Mouse (Mus musculus): ENCODE results near the gene Gtf2ird1. TPM values are rescaled to one million over a fixed set of nuclear protein-coding genes. Genes with fewer than 3 reads are reported as not detected.
"Not testable (repeated sequence)": the region's sequence is repeated elsewhere in the genome, so short reads cannot be mapped to it uniquely, and the experiment has no call there.

Gene Gtf2ird1
- polyA plus RNA-seq, 1 experiment from 2014 or later = 53.9 TPM

DNA sequence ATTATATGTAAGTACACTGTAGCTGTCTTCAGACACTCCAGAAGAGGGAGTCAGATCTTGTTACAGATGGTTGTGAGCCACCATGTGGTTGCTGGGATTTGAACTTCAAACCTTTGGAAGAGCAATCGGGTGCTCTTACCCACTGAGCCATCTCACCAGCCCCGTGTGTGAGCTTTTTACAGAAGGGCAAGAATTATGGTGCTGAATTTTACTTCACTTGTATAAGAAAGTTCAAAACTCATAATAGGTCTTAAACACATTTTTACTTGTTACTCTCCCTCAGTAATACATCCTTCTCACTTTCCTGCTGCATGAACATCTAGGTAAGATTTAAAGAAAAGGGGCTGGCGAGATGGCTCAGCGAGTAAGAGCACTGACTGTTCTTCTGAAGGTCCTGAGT lies 101.1 kb downstream of the Gtf2ird1 start:
- 87% methylated on average over 4 of the region's 4 CpGs for WGBS
- H3K9ac ChIP-seq (ENCODE audit: low read length) = not testable (repeated sequence)

DNA sequence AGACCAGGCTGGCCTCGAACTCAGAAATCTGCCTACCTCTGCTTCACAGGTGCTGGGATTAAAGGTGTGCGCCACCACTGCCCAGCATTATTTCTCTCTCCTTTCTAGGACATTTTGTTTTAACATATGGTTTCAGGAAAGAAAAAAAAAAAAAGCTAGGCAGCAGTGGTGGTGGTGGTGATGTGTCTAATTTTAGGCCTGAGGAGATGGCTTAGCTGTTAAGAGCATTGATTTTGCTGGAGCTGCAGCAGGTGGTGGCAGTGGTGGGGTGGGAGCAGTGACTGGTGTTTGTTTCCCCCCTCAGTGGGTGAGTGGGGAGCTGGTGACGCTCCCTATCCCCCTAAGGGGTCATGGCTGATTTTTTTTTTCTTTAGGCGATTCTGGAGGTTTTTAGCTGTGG lies 103.4 kb downstream of the Gtf2ird1 start:
- no peak overlapping the region for H3K4me3 ChIP-seq (ENCODE audit: control insufficient read depth in 1 of 2, insufficient read depth in 1 of 2, low read depth in 1 of 2, low read length in 2 of 2)
- peak overlapping the region in 1 of 2 experiments; percentile 42; a peak in 2 of 4 replicates for H3K27ac ChIP-seq (replicated peaks in 1 of 2; ENCODE audit: control insufficient read depth in 1 of 2, insufficient read depth in 1 of 2, low read depth in 2 of 2, low read length in 2 of 2)
- no peak for ATAC-seq (ENCODE audit: insufficient number of reproducible peaks, insufficient read depth, low FRiP score, low read depth)
- no peaks in the 10 kb centered on the region for H3K27me3 ChIP-seq (ENCODE audit: control insufficient read depth, insufficient read depth, low read length)
- 75% methylated on average over 4 of the region's 4 CpGs for WGBS
- no peak overlapping the region for H3K4me2 ChIP-seq (ENCODE audit: low read length)
- peaks cover 8% of the 10 kb centered on the region for H3K36me3 ChIP-seq (ENCODE audit: control insufficient read depth, insufficient read depth, low read length)
- H3K4me1 ChIP-seq (ENCODE audit: control insufficient read depth in 2 of 2, insufficient read depth in 2 of 2, low read length in 2 of 2) = peaks cover 13 to 18% of the 10 kb centered on the region in 2 experiments; a peak in 3 of 4 replicates
- no peaks in the 10 kb centered on the region for H3K9me3 ChIP-seq (ENCODE audit: control insufficient read depth, low read length)
- H3K9ac ChIP-seq (ENCODE audit: low read length) = no peak overlapping the region

More for the DNA sequence above, 101.1 kb downstream of the Gtf2ird1 start:
- Histone ChIP-seq H3K4me1 (ENCODE audit: control insufficient read depth in 2 of 2, insufficient read depth in 2 of 2, low read length in 2 of 2) (peaks cover 13 to 17% of the 10 kb centered on the region in 2 experiments; a peak in 3 of 4 replicates), H3K36me3 (ENCODE audit: control insufficient read depth, insufficient read depth, low read length) (peaks cover 31% of the 10 kb centered on the region)
- not testable (repeated sequence) for H3K27ac ChIP-seq (replicated peaks in 1 of 2; ENCODE audit: control insufficient read depth in 1 of 2, insufficient read depth in 1 of 2, low read depth in 2 of 2, low read length in 2 of 2); H3K4me2 ChIP-seq (ENCODE audit: low read length); H3K27me3 ChIP-seq (ENCODE audit: control insufficient read depth, insufficient read depth, low read length); ATAC-seq (ENCODE audit: insufficient number of reproducible peaks, insufficient read depth, low FRiP score, low read depth); H3K4me3 ChIP-seq (ENCODE audit: control insufficient read depth in 1 of 2, insufficient read depth in 1 of 2, low read depth in 1 of 2, low read length in 2 of 2); H3K9me3 ChIP-seq (ENCODE audit: control insufficient read depth, low read length)

DNA sequence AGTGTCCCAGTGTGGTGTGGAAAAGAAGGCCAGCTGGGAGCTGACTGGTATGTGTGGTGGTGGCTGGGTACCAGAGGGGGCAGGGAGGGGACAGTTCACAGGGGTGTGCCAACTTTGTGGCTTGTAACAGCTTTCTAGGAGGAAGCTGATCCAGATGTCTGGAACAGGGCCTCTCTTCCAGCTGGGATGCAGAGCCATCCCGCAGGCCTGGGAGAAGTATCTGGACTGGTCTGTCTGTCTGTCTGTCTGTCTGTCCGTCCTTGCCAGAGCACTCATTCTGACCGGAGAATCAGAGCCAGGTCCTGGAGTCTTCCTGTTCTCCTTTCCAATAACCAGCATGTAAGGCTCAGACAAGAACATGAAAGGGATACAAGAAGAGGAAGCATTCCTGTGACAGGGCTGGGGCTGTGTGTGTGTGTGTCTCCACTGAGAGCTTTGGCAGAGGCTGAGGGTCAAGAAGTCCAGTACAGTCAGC lies 104.0 kb downstream of the Gtf2ird1 start:
- 45% methylated on average over 3 of the region's 3 CpGs for WGBS
- Histone ChIP-seq H3K4me3 (ENCODE audit: control insufficient read depth in 1 of 2, insufficient read depth in 1 of 2, low read depth in 1 of 2, low read length in 2 of 2) (no peak overlapping the region), H3K36me3 (ENCODE audit: control insufficient read depth, insufficient read depth, low read length) (0 out of 2 replicates have a peak, but pooled peaks cover 4% of the 10 kb centered on the region), H3K4me2 (ENCODE audit: low read length) (no peak overlapping the region), H3K4me1 (ENCODE audit: control insufficient read depth in 2 of 2, insufficient read depth in 2 of 2, low read length in 2 of 2) (peaks cover 13 to 18% of the 10 kb centered on the region in 2 experiments; a peak in 3 of 4 replicates), H3K27ac (replicated peaks in 1 of 2; ENCODE audit: control insufficient read depth in 1 of 2, insufficient read depth in 1 of 2, low read depth in 2 of 2, low read length in 2 of 2) (peak overlapping the region; percentile 31 to 42), H3K9me3 (ENCODE audit: control insufficient read depth, low read length) (no peaks in the 10 kb centered on the region), H3K27me3 (ENCODE audit: control insufficient read depth, insufficient read depth, low read length) (no peaks in the 10 kb centered on the region), H3K9ac (ENCODE audit: low read length) (peak overlapping the region; percentile 34; the same call in 1 of the 2 replicates)
- peak; percentile 35; the same call in 1 of the 2 replicates for ATAC-seq (ENCODE audit: insufficient number of reproducible peaks, insufficient read depth, low FRiP score, low read depth)

DNA sequence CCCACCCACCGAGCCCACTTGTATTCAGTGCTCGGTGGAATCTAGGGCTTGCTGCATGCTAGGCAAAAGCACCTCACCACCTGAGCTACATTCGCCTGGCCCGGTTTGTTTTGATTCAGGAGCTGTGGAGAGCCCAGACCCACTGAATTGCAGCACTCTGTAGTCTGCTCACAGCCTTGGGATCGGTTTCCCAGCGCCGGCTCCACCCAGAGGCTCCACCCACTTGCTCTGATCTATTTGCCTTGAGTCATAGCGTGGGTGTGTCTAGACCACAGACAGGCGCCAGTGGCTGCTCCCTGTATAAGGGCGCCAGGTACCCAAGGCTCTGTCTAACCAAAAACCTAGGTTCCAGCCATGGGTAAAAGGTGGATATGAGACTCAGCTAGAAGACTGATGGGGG lies 105.9 kb downstream of the Gtf2ird1 start:
- no peak overlapping the region for H3K4me3 ChIP-seq (ENCODE audit: control insufficient read depth in 1 of 2, insufficient read depth in 1 of 2, low read depth in 1 of 2, low read length in 2 of 2)
- 17% methylated on average over 10 of the region's 10 CpGs for WGBS
- no peaks in the 10 kb centered on the region for H3K9me3 ChIP-seq (ENCODE audit: control insufficient read depth, low read length)
- peaks cover 13 to 18% of the 10 kb centered on the region in 2 experiments; a peak in 3 of 4 replicates for H3K4me1 ChIP-seq (ENCODE audit: control insufficient read depth in 2 of 2, insufficient read depth in 2 of 2, low read length in 2 of 2)
- no peaks in the 10 kb centered on the region for H3K36me3 ChIP-seq (ENCODE audit: control insufficient read depth, insufficient read depth, low read length)
- H3K4me2 ChIP-seq (ENCODE audit: low read length) = peak overlapping the region; percentile 46
- H3K27me3 ChIP-seq (ENCODE audit: control insufficient read depth, insufficient read depth, low read length) = no peaks in the 10 kb centered on the region
- peak; percentile 59 for ATAC-seq (ENCODE audit: insufficient number of reproducible peaks, insufficient read depth, low FRiP score, low read depth)
- H3K27ac ChIP-seq (replicated peaks in 1 of 2; ENCODE audit: control insufficient read depth in 1 of 2, insufficient read depth in 1 of 2, low read depth in 2 of 2, low read length in 2 of 2) = no peak overlapping the region
- no peak overlapping the region for H3K9ac ChIP-seq (ENCODE audit: low read length)

DNA sequence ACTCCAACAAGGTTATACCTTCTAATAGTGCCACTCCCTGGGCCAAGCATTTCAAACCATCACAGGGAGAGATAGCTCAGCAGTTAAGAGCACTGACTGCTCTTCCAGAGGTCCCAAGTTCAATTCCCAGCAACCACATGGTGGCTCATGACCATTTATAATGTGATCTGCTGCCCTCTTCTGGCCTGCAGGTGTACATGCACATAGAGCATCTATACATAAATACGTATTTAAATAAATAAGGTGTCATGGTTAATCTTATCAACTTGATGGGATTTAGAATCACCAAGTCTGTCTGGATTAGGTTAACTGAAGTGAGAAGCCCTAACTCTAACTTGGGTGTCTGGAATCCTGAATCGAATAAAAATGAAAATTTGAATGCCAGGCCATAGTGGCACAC lies 109.5 kb downstream of the Gtf2ird1 start:
- H3K36me3 ChIP-seq (ENCODE audit: control insufficient read depth, insufficient read depth, low read length) = no peaks in the 10 kb centered on the region
- WGBS = 72% methylated on average over 2 of the region's 2 CpGs
- H3K4me1 ChIP-seq (ENCODE audit: control insufficient read depth in 2 of 2, insufficient read depth in 2 of 2, low read length in 2 of 2) = peaks cover 5 to 6% of the 10 kb centered on the region in 2 experiments; a peak in 2 of 4 replicates
- H3K27ac ChIP-seq (replicated peaks in 1 of 2; ENCODE audit: control insufficient read depth in 1 of 2, insufficient read depth in 1 of 2, low read depth in 2 of 2, low read length in 2 of 2) = no peak overlapping the region
- no peak for ATAC-seq (ENCODE audit: insufficient number of reproducible peaks, insufficient read depth, low FRiP score, low read depth)
- H3K9ac ChIP-seq (ENCODE audit: low read length) = no peak overlapping the region
- no peak overlapping the region for H3K4me2 ChIP-seq (ENCODE audit: low read length)
- H3K4me3 ChIP-seq (ENCODE audit: control insufficient read depth in 1 of 2, insufficient read depth in 1 of 2, low read depth in 1 of 2, low read length in 2 of 2) = no peak overlapping the region
- no peaks in the 10 kb centered on the region for H3K27me3 ChIP-seq (ENCODE audit: control insufficient read depth, insufficient read depth, low read length)
- no peaks in the 10 kb centered on the region for H3K9me3 ChIP-seq (ENCODE audit: control insufficient read depth, low read length)

DNA sequence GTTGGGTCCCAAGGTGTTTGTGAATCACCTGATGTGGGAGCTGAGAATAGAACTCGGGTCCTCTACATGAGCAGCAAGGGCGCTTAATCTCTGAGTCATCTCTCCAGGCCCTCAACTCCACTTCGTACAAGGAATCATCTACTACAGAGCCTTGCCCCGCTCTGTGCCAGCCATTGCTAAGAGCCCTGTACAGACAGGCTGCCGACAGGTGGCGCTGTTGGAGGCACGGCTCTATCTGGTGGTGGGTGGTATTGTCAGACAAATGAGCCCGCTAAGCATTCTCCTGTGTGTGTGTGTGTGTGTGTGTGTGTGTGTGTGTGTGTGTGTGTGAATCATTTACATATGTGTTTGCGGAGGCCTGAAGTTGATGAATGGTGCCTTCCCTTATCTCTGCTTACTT lies 111.1 kb downstream of the Gtf2ird1 start:
- Histone ChIP-seq H3K4me1 (ENCODE audit: control insufficient read depth in 2 of 2, insufficient read depth in 2 of 2, low read length in 2 of 2) (peaks cover 1% of the 10 kb centered on the region in 2 experiments; a peak in 2 of 4 replicates), H3K9me3 (ENCODE audit: control insufficient read depth, low read length) (no peaks in the 10 kb centered on the region), H3K9ac (ENCODE audit: low read length) (no peak overlapping the region), H3K36me3 (ENCODE audit: control insufficient read depth, insufficient read depth, low read length) (no peaks in the 10 kb centered on the region), H3K27me3 (ENCODE audit: control insufficient read depth, insufficient read depth, low read length) (no peaks in the 10 kb centered on the region), H3K27ac (replicated peaks in 1 of 2; ENCODE audit: control insufficient read depth in 1 of 2, insufficient read depth in 1 of 2, low read depth in 2 of 2, low read length in 2 of 2) (no peak overlapping the region), H3K4me3 (ENCODE audit: control insufficient read depth in 1 of 2, insufficient read depth in 1 of 2, low read depth in 1 of 2, low read length in 2 of 2) (no peak overlapping the region), H3K4me2 (ENCODE audit: low read length) (no peak overlapping the region)
- WGBS = 81% methylated on average over 9 of the region's 9 CpGs
- ATAC-seq (ENCODE audit: insufficient number of reproducible peaks, insufficient read depth, low FRiP score, low read depth) = no peak

DNA sequence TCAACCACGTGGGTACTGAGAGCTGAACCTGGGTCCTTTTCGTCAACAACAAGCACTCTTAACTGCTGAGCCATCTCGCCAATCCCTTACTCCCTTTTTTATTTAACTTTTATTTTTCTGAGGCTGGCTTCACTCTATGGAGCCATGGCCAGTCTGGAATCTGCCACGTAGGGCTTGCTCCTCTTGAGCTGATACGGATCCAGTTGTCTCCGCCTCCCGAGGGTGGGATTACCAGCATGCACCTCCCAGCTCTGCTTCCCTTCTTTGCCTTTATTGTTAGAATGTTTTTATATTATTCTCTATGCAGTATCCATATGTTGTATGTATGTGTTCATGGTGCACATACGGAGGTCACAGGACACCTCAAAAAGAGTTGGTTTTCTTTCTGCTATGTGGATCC lies 112.4 kb downstream of the Gtf2ird1 start:
- H3K27me3 ChIP-seq (ENCODE audit: control insufficient read depth, insufficient read depth, low read length) = no peaks in the 10 kb centered on the region
- WGBS = 72% methylated on average over 8 of the region's 8 CpGs
- no peak overlapping the region for H3K4me3 ChIP-seq (ENCODE audit: control insufficient read depth in 1 of 2, insufficient read depth in 1 of 2, low read depth in 1 of 2, low read length in 2 of 2)

DNA sequence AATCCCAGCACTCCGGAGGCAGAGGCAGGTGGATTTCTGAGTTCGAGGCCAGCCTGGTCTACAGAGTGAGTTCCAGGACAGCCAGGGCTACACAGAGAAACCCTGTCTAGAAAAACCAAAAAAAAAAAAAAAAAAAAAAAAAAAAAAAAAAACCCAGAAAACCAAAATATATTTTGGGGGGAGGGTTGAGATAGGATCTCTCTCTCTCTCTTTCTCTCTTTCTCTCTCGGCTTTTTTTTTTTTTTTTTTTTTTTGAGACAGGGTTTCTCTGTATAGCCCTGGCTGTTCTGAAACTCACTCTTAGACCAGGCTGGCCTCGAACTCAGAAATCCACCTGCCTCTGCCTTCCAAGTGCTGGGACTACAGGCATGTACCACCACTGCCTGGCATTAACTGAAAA lies 113.0 kb downstream of the Gtf2ird1 start:
- not testable (repeated sequence) for H3K27me3 ChIP-seq (ENCODE audit: control insufficient read depth, insufficient read depth, low read length); H3K4me1 ChIP-seq (ENCODE audit: control insufficient read depth in 2 of 2, insufficient read depth in 2 of 2, low read length in 2 of 2); H3K9me3 ChIP-seq (ENCODE audit: control insufficient read depth, low read length); H3K27ac ChIP-seq (replicated peaks in 1 of 2; ENCODE audit: control insufficient read depth in 1 of 2, insufficient read depth in 1 of 2, low read depth in 2 of 2, low read length in 2 of 2); H3K4me3 ChIP-seq (ENCODE audit: control insufficient read depth in 1 of 2, insufficient read depth in 1 of 2, low read depth in 1 of 2, low read length in 2 of 2); H3K36me3 ChIP-seq (ENCODE audit: control insufficient read depth, insufficient read depth, low read length); ATAC-seq (ENCODE audit: insufficient number of reproducible peaks, insufficient read depth, low FRiP score, low read depth); H3K9ac ChIP-seq (ENCODE audit: low read length); H3K4me2 ChIP-seq (ENCODE audit: low read length)
- WGBS = 72% methylated on average over 4 of the region's 4 CpGs

More for the DNA sequence above, 112.4 kb downstream of the Gtf2ird1 start:
- Histone ChIP-seq H3K9ac (ENCODE audit: low read length) (no peak overlapping the region), H3K27ac (replicated peaks in 1 of 2; ENCODE audit: control insufficient read depth in 1 of 2, insufficient read depth in 1 of 2, low read depth in 2 of 2, low read length in 2 of 2) (no peak overlapping the region), H3K4me1 (ENCODE audit: control insufficient read depth in 2 of 2, insufficient read depth in 2 of 2, low read length in 2 of 2) (peaks cover 0 to 2% of the 10 kb centered on the region in 2 experiments; a peak in 2 of 4 replicates), H3K4me2 (ENCODE audit: low read length) (no peak overlapping the region), H3K36me3 (ENCODE audit: control insufficient read depth, insufficient read depth, low read length) (no peaks in the 10 kb centered on the region), H3K9me3 (ENCODE audit: control insufficient read depth, low read length) (no peaks in the 10 kb centered on the region)
- ATAC-seq (ENCODE audit: insufficient number of reproducible peaks, insufficient read depth, low FRiP score, low read depth) = no peak

All from heart, embryonic 14.5 days (tissue).